Mouse (Mus musculus) adrenal gland (tissue): ENCODE measurements around the gene Kyat1.
"Not testable (repeated sequence)": the region's sequence is repeated elsewhere in the genome, so short reads cannot be mapped to it uniquely, and the experiment has no call there.

Experiments used
- intact Hi-C: fragments of 180-260 bp; cut with DNase I; formaldehyde crosslinking; loops from one replicate; pipeline ENCODE4 v1.15.1; 2025

Gene Kyat1

DNA sequence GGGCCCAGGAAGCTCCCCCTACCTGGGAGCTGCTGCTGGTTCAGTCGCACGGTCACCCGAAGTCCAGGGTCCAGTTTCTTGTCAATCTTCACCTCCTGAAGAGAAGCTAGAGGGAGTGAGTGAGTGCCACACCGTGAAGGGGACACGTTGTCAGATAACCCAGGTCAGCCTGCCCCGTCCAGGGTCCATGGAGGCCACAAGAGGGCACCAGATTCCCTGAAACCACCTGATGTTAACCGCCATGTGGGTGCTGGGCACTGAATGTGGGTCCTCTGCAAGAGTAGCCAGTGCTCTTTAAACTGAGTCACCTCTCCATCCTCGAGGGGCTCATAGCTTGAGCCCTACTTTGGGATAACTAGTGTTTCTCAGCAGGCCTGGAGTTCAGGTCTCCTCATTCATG, 29.8 kb downstream of the Kyat1 start:
- intact Hi-C loops = loop anchor here (5.0 to 10.0 kb wide), 2 partner anchors 59 to 96 kb away; partner anchors contain the start of gene Lrrc8a

DNA sequence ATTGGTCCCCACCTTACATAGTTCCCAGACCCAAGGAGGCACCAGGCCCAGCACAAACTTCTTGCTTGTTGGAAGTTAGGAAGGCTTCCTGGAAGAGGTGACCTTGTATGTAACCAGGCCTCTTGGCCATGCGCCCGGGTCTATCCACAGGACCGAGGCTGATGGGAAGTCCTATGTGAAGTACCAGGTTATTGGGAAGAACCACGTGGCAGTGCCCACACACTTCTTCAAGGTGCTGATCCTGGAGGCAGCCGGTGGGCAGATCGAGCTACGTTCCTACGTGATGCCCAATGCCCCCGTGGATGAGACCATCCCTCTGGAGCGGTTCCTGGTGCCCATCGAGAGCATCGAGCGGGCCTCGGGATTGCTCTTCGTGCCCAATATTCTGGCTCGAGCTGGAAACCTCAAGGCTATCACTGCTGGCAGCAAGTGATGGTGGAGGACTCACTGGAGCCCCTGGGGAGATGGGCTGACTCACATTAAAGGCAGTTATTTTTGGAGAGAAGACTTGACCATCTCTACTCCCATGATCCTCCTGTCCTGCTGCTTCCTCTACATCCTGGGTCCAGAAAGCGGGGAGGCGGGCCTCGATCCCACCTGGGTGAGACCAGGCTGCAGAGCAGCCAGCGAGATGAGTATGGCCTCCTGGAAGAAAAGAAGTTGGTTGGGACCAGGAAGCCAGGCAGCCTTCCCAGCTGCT, 32.0 kb downstream of the Kyat1 start:
- intact Hi-C loops = loop anchor here (10.0 kb wide), 1 partner anchor 61 kb away; the partner anchor contains the start of gene Lrrc8a

DNA sequence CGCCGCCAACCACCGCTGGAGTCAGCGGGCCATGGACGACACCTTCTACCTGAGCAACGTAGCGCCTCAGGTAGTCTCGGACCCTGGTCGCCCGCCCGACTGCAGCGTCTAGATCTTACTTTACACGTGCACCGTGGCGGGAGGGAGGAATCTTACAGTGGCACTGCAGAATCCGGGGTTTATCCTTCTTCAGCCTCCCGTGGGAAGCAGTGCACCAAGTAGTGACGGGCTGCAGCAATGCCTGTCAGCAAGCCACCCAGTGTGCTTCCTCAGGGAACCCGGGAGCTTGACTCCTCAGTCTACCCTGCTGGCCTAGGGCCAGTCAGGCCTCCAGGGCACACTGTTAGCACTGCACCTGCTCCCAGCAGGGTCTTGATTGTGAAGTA, 33.7 kb downstream of the Kyat1 start:
- intact Hi-C loops = loop anchor here (10.0 kb wide), 1 partner anchor 63 kb away; the partner anchor contains the start of gene Lrrc8a

DNA sequence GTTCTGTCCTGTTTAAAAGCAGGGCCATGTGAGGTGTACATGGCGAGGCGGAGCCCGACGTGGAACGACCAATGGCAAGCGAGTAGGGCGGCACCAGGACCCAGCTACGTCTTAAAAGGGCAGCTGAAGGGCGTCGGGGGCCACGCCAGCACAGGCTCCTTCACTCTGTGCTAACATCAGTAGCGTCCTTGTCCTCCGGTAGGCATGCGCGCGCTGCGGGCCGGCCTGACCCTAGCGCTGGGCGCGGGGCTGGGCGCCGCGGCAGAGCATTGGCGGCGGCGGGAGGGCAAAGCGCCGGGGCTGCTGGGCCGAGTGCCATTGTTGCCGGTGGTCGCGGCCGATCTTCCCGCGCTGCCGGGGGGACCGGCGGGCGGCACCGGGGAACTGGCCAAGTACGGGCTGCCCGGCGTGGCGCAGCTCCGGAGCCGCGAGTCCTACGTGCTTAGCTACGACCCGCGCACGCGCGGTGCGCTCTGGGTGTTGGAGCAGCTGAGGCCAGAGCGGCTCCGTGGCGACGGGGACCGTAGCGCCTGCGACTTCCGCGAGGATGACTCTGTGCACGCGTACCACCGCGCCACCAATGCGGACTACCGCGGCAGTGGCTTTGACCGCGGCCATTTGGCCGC, 34.2 kb downstream of the Kyat1 start, which contains the start of gene Endog:
Endog (plus strand) TSS at position 123 of the 626 bp plus-strand sequence.
- intact Hi-C loops = loop anchor here (10.0 kb wide), 1 partner anchor 63 kb away; the partner anchor contains the start of gene Lrrc8a

DNA sequence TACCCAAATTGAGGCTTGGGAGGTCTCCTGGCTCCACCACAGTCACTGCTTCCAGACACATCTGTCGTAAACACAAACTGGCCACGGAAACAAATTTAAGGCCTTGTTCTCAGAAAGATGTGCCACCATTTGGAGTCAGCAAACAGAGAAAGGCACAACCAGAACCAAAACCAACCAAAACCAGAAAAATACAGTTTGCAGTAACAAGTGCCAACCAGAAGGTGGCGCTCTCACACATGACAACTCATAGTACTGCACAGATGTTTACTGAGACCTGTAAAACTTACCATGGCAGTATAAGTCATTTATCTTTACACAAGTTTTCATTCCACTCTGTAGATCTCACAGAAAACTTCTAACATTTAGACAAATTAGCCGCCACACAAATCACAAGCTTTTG, 39.0 kb downstream of the Kyat1 start:
- intact Hi-C loops = no loop called here

DNA sequence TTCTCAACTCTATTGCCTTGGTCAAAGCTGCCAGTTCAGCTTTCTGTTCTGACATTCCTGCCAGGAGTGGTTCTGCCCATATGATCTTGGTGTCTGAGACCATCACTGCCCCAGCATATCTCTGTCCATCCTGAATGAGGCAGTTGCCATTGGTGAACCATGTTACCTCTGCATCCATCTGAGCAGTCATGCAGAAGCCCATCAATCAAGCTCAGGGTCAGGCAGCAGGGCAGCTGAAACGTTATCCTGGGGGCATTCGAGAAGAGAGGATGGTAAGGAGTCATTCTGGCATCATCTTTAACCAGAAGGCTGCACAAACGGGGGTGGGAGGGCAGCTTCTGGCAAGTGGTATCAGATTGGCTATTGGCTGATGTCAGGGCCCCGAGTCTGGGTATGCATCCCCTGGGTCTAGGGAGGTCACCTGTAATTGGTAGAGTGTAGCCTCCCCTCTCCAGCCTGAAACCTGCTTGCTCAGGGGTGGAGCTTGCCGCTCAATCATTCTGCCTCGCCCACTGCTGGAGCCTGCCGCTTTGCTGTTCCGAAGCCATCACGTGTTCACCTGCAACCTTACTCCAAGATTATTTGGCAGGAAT, 41.2 kb downstream of the Kyat1 start:
- intact Hi-C loops = loop anchor here (5.0 kb wide), 1 partner anchor 37 kb away; no protein-coding TSS in a partner anchor

DNA sequence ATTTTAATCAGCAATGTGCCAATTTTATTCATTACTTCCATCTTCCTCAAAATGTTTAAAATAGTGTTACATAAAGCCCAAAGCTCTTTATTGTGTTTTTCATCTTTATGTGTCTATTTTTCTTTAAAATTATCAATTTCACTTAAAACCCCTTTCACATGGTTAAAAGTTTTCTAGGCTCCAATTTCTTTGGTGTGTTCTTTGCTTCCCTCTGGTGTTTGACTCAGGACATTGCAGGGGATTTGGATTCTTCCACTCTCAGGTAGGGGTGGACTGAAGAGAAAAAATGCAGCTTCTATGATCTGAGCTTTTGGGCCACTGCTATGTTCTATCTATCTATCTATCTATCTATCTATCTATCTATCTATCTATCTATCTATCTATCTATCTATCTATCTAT, 43.8 kb downstream of the Kyat1 start:
- intact Hi-C loops = loop anchor here (5.0 kb wide), 1 partner anchor 35 kb away; no protein-coding TSS in a partner anchor

DNA sequence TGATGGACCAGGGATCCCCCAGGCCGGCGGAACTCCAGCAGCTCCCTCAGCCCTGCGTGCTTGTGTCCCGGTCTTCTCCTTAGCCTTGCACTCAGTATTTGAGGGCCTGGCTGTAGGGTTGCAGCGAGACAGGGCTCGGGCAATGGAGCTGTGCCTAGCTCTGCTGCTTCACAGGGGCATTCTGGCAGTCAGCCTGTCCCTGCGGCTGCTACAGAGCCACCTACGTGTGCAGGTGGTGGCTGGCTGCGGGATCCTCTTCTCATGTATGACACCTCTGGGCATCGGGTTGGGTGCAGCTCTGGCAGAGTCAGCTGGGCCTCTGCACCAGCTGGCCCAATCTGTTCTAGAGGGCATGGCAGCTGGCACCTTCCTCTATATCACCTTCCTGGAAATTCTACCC, 45.8 kb downstream of the Kyat1 start:
- intact Hi-C loops = loop anchor here (5.0 kb wide), 1 partner anchor 33 kb away; no protein-coding TSS in a partner anchor

DNA sequence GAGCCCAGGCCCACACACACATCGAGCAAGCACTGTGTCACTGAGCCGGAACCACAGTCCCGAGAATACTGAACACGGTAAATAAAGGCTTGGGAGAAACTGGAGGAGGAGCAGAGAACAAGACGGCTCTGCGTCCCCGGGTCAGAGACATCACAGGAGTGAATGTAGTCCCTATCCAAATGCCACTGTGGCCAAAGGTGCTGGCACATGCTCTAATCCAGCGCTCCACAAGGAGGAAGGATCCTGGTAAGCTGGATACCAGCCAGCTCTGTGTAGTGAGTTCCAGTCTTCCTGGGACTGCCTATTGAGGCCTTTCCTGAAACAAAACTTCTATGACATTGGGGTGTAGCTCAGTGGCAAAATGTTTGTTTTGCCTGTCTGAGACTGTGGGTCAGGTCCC, 53.0 kb downstream of the Kyat1 start:
- intact Hi-C loops = no loop called here

DNA sequence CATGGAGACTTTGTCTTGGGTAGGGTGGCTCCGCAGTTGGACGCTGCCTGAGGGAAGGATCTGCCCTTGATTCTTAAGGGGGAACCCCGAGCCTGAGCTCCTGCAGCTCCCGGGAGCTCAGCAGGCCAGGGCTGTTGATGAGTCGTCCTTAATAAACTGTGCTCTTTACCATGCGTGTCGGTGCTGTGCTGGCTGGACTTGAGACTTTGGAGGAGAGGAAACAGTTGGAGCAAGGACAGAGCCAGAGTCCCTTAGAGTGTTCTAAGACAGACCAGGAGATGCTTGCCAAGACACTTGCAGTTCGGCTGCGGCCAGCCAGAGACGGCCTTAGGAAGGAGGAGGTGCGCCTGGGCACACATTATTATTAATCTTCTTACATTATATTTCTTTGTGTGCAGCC, 53.8 kb downstream of the Kyat1 start:
- intact Hi-C loops = no loop called here

DNA sequence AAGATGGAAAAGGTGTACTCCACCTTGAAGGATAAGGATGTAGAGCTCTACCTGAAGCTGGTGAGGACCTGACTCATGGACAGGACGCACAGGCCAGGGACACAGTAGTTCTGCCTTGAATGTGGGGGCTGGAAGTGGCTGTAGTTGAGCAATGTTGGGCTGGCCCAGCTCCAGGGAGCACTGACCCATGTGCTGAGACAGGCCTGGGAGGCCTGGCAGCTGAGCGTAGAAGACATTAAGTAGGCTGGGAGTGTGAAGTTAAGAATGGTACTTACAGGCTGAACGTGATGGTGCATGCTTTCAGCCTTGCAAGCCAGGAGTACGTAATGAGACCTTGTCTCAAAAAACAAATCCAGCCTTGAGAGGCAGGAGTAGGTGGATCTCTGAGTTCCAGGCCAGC, 58.2 kb downstream of the Kyat1 start:
- intact Hi-C loops = no loop called here

DNA sequence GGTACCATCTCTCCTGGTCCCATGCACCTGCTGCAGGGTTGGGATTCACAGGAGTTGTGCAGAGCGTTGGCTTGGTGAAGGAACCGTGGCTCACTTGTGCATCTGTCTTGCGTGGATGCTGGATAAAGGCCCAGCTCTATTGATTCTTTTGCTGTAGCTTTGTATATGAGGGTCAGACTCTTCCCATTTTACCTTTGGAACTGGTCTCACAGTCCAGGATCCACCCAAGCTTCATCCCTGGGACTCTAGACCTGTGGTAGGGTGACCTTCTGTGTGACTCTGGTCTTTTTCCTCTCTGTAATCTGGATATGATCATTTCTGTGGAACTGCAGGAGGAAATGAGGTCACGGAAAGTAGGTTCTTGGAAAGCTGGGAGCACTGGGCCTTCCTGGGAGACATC, 61.2 kb downstream of the Kyat1 start:
- intact Hi-C loops = no loop called here

DNA sequence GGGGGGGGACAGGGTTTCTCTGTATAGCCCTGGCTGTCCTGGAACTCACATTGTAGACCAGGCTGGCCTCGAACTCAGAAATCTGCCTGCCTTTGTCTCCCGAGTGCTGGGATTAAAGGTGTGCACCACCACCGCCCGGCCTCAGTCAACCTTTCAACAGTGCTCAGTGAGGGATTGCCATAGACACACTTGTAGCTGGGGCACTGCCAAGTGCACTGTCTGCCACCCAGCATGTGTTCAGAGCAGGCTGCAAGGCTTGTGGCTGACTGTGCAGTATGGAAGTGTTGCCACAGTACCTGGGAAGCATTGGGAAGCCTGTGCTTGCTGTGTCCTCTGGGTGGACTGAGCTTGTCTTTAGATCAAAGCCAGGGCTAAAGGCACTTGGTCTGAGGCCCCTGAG, 65.6 kb downstream of the Kyat1 start:
- intact Hi-C loops = not testable (repeated sequence)

DNA sequence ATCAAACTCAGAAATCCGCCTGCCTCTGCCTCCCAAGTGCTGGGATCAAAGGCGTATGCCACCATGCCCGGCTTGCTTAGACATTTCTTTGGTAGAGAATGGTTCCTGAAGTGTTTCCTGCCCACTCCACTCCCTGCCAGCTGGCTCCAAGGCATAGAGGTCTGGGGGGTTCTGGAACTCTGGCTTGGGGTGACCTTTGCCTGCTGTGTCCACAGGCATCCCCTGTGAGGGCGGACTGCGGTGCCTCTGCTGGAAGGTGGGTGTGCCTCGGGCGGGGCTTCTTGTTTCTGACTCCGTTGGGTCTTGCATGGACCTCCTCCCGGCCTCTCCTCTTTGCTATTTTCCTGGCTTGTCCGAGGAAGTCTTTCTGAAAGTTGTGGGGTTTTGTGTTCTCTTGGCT, 69.2 kb downstream of the Kyat1 start:
- intact Hi-C loops = no loop called here
